Mouse (Mus musculus): Measurements from ENCODE around the gene Fan1. TPM values are rescaled to one million over a fixed set of nuclear protein-coding genes. Genes with fewer than 3 reads are reported as not detected.

Gene Fan1
- polyA plus RNA-seq, 1 experiment from 2014 or later = 5.0 TPM

- Histone ChIP-seq H3K4me3 (replicated peaks; ENCODE audit: low read depth, low read length) (no peak overlapping the region), H3K4me2 (ENCODE audit: low read length) (no peak overlapping the region), H3K9ac (replicated peaks; ENCODE audit: low read length) (no peak overlapping the region), H3K4me1 (ENCODE audit: control insufficient read depth, insufficient read depth, low read length) (no peaks in the 10 kb centered on the region), H3K36me3 (ENCODE audit: control insufficient read depth, insufficient read depth, low read length) (peaks cover 35% of the 10 kb centered on the region), H3K9me3 (ENCODE audit: control insufficient read depth, low read length) (no peaks in the 10 kb centered on the region), H3K27me3 (ENCODE audit: control insufficient read depth, insufficient read depth, low read length) (no peaks in the 10 kb centered on the region), H3K27ac (replicated peaks; ENCODE audit: low read depth, low read length) (peak overlapping the region; percentile 63)
- WGBS = 57% methylated on average over 4 of the region's 4 CpGs
- ATAC-seq (ENCODE audit: low FRiP score, low TSS enrichment) (0 out of 2 replicates have a peak, but pooled peaks have one; percentile 36), DNase-seq (peak; percentile 55)
Observed at GRCm38 (mm10) chr7:64351087-64351486, 22.8 kb downstream of the Fan1 start.

GRCm38 (mm10) chr7:64349147-64349861 is 24.6 kb downstream of the Fan1 start:
- no peak for ATAC-seq (ENCODE audit: low FRiP score, low TSS enrichment)

GRCm38 (mm10) chr7:64347813-64348212 is 26.1 kb downstream of the Fan1 start:
- Histone ChIP-seq H3K27me3 (ENCODE audit: control insufficient read depth, insufficient read depth, low read length) (no peaks in the 10 kb centered on the region), H3K4me3 (replicated peaks; ENCODE audit: low read depth, low read length) (no peak overlapping the region), H3K9ac (replicated peaks; ENCODE audit: low read length) (no peak overlapping the region), H3K4me1 (ENCODE audit: control insufficient read depth, insufficient read depth, low read length) (no peaks in the 10 kb centered on the region), H3K27ac (replicated peaks; ENCODE audit: low read depth, low read length) (no peak overlapping the region), H3K4me2 (ENCODE audit: low read length) (no peak overlapping the region), H3K36me3 (ENCODE audit: control insufficient read depth, insufficient read depth, low read length) (peaks cover 32% of the 10 kb centered on the region), H3K9me3 (ENCODE audit: control insufficient read depth, low read length) (no peaks in the 10 kb centered on the region)
- DNase-seq = no peak
- 95% methylated on average over 1 of the region's 1 CpGs for WGBS
- no peak for ATAC-seq (ENCODE audit: low FRiP score, low TSS enrichment)

More at GRCm38 (mm10) chr7:64349147-64349861, 24.6 kb downstream of the Fan1 start:
- Histone ChIP-seq H3K36me3 (ENCODE audit: control insufficient read depth, insufficient read depth, low read length) (peaks cover 35% of the 10 kb centered on the region), H3K27ac (replicated peaks; ENCODE audit: low read depth, low read length) (no peak overlapping the region), H3K9ac (replicated peaks; ENCODE audit: low read length) (no peak overlapping the region), H3K4me3 (replicated peaks; ENCODE audit: low read depth, low read length) (no peak overlapping the region), H3K27me3 (ENCODE audit: control insufficient read depth, insufficient read depth, low read length) (no peaks in the 10 kb centered on the region), H3K4me2 (ENCODE audit: low read length) (no peak overlapping the region), H3K4me1 (ENCODE audit: control insufficient read depth, insufficient read depth, low read length) (no peaks in the 10 kb centered on the region), H3K9me3 (ENCODE audit: control insufficient read depth, low read length) (no peaks in the 10 kb centered on the region)
- peak; percentile 41 for DNase-seq
- 84% methylated on average over 15 of the region's 15 CpGs for WGBS

GRCm38 (mm10) chr7:64332686-64333085 is 41.2 kb downstream of the Fan1 start:
- H3K36me3 ChIP-seq (ENCODE audit: control insufficient read depth, insufficient read depth, low read length) = peaks cover 48% of the 10 kb centered on the region
- H3K4me3 ChIP-seq (replicated peaks; ENCODE audit: low read depth, low read length) = no peak overlapping the region
- 95% methylated on average over 1 of the region's 1 CpGs for WGBS
- no peaks in the 10 kb centered on the region for H3K9me3 ChIP-seq (ENCODE audit: control insufficient read depth, low read length)
- no peaks in the 10 kb centered on the region for H3K4me1 ChIP-seq (ENCODE audit: control insufficient read depth, insufficient read depth, low read length)
- H3K9ac ChIP-seq (replicated peaks; ENCODE audit: low read length) = no peak overlapping the region
- no peak overlapping the region for H3K27ac ChIP-seq (replicated peaks; ENCODE audit: low read depth, low read length)
- ATAC-seq (ENCODE audit: low FRiP score, low TSS enrichment) (no peak), DNase-seq (no peak)
- no peak overlapping the region for H3K4me2 ChIP-seq (ENCODE audit: low read length)
- no peaks in the 10 kb centered on the region for H3K27me3 ChIP-seq (ENCODE audit: control insufficient read depth, insufficient read depth, low read length)

- no peak for ATAC-seq (ENCODE audit: low FRiP score, low TSS enrichment)
- WGBS = 87% methylated on average over 3 of the region's 3 CpGs
- no peak overlapping the region for H3K27ac ChIP-seq (replicated peaks; ENCODE audit: low read depth, low read length)
Observed at GRCm38 (mm10) chr7:64331309-64331708, 42.6 kb downstream of the Fan1 start.

GRCm38 (mm10) chr7:64327486-64327885 is 46.4 kb downstream of the Fan1 start:
- 88% methylated on average over 4 of the region's 4 CpGs for WGBS
- H3K4me1 ChIP-seq (ENCODE audit: control insufficient read depth, insufficient read depth, low read length) = no peaks in the 10 kb centered on the region
- H3K27me3 ChIP-seq (ENCODE audit: control insufficient read depth, insufficient read depth, low read length) = no peaks in the 10 kb centered on the region
- H3K9me3 ChIP-seq (ENCODE audit: control insufficient read depth, low read length) = no peaks in the 10 kb centered on the region
- H3K27ac ChIP-seq (replicated peaks; ENCODE audit: low read depth, low read length) = no peak overlapping the region
- H3K36me3 ChIP-seq (ENCODE audit: control insufficient read depth, insufficient read depth, low read length) = peaks cover 27% of the 10 kb centered on the region
- H3K4me2 ChIP-seq (ENCODE audit: low read length) = no peak overlapping the region
- no peak overlapping the region for H3K9ac ChIP-seq (replicated peaks; ENCODE audit: low read length)
- H3K4me3 ChIP-seq (replicated peaks; ENCODE audit: low read depth, low read length) = no peak overlapping the region
- ATAC-seq (ENCODE audit: low FRiP score, low TSS enrichment) (no peak), DNase-seq (no peak)

More at GRCm38 (mm10) chr7:64331309-64331708, 42.6 kb downstream of the Fan1 start:
- Histone ChIP-seq H3K9ac (replicated peaks; ENCODE audit: low read length) (no peak overlapping the region), H3K36me3 (ENCODE audit: control insufficient read depth, insufficient read depth, low read length) (peaks cover 41% of the 10 kb centered on the region), H3K4me1 (ENCODE audit: control insufficient read depth, insufficient read depth, low read length) (no peaks in the 10 kb centered on the region), H3K27me3 (ENCODE audit: control insufficient read depth, insufficient read depth, low read length) (no peaks in the 10 kb centered on the region), H3K9me3 (ENCODE audit: control insufficient read depth, low read length) (no peaks in the 10 kb centered on the region), H3K4me3 (replicated peaks; ENCODE audit: low read depth, low read length) (no peak overlapping the region), H3K4me2 (ENCODE audit: low read length) (no peak overlapping the region)
- no peak for DNase-seq

- Histone ChIP-seq H3K4me3 (replicated peaks; ENCODE audit: low read depth, low read length) (no peak overlapping the region), H3K27ac (replicated peaks; ENCODE audit: low read depth, low read length) (no peak overlapping the region), H3K9me3 (ENCODE audit: control insufficient read depth, low read length) (no peaks in the 10 kb centered on the region), H3K9ac (replicated peaks; ENCODE audit: low read length) (no peak overlapping the region), H3K27me3 (ENCODE audit: control insufficient read depth, insufficient read depth, low read length) (no peaks in the 10 kb centered on the region), H3K4me2 (ENCODE audit: low read length) (no peak overlapping the region), H3K4me1 (ENCODE audit: control insufficient read depth, insufficient read depth, low read length) (no peaks in the 10 kb centered on the region), H3K36me3 (ENCODE audit: control insufficient read depth, insufficient read depth, low read length) (peaks cover 29% of the 10 kb centered on the region)
- DNase-seq = peak; percentile 88
- WGBS = 16% methylated on average over 1 of the region's 1 CpGs
- peak; percentile 58 for ATAC-seq (ENCODE audit: low FRiP score, low TSS enrichment)
Observed at GRCm38 (mm10) chr7:64326892-64327291, 47.0 kb downstream of the Fan1 start.

GRCm38 (mm10) chr7:64321658-64322057 is 52.2 kb downstream of the Fan1 start:
- H3K4me3 ChIP-seq (replicated peaks; ENCODE audit: low read depth, low read length) = no peak overlapping the region
- H3K9me3 ChIP-seq (ENCODE audit: control insufficient read depth, low read length) = no peaks in the 10 kb centered on the region
- no peak for ATAC-seq (ENCODE audit: low FRiP score, low TSS enrichment)
- H3K4me2 ChIP-seq (ENCODE audit: low read length) = no peak overlapping the region
- H3K36me3 ChIP-seq (ENCODE audit: control insufficient read depth, insufficient read depth, low read length) = peaks cover 50% of the 10 kb centered on the region
- no peak overlapping the region for H3K27ac ChIP-seq (replicated peaks; ENCODE audit: low read depth, low read length)
- no peak overlapping the region for H3K9ac ChIP-seq (replicated peaks; ENCODE audit: low read length)
- no peak for DNase-seq
- no peaks in the 10 kb centered on the region for H3K27me3 ChIP-seq (ENCODE audit: control insufficient read depth, insufficient read depth, low read length)
- WGBS = 66% methylated on average over 4 of the region's 4 CpGs
- H3K4me1 ChIP-seq (ENCODE audit: control insufficient read depth, insufficient read depth, low read length) = no peaks in the 10 kb centered on the region

- WGBS = 73% methylated on average over 5 of the region's 5 CpGs
- H3K27ac ChIP-seq (replicated peaks; ENCODE audit: low read depth, low read length) = no peak overlapping the region
- no peak for DNase-seq
- H3K27me3 ChIP-seq (ENCODE audit: control insufficient read depth, insufficient read depth, low read length) = no peaks in the 10 kb centered on the region
- no peak overlapping the region for H3K4me3 ChIP-seq (replicated peaks; ENCODE audit: low read depth, low read length)
- H3K4me2 ChIP-seq (ENCODE audit: low read length) = no peak overlapping the region
- H3K4me1 ChIP-seq (ENCODE audit: control insufficient read depth, insufficient read depth, low read length) = no peaks in the 10 kb centered on the region
- no peaks in the 10 kb centered on the region for H3K9me3 ChIP-seq (ENCODE audit: control insufficient read depth, low read length)
- ATAC-seq (ENCODE audit: low FRiP score, low TSS enrichment) = no peak
- peaks cover 56% of the 10 kb centered on the region for H3K36me3 ChIP-seq (ENCODE audit: control insufficient read depth, insufficient read depth, low read length)
- no peak overlapping the region; the same call in 1 of the 2 replicates for H3K9ac ChIP-seq (replicated peaks; ENCODE audit: low read length)
Observed at GRCm38 (mm10) chr7:64321125-64321524, 52.8 kb downstream of the Fan1 start.

All from midbrain, embryonic 14.5 days (tissue).